Mouse (Mus musculus) urinary bladder, postnatal 25 days (tissue): ENCODE measurements around the gene Mgl2.
"Not testable (repeated sequence)": the region's sequence is repeated elsewhere in the genome, so short reads cannot be mapped to it uniquely, and the experiment has no call there.

ENCODE experiments used
- DNase-seq: peaks from one replicate; pipeline ENCODE4 v3.0.0; 2022; ENCODE audit warnings: low spot score

The Mgl2 gene

DNA sequence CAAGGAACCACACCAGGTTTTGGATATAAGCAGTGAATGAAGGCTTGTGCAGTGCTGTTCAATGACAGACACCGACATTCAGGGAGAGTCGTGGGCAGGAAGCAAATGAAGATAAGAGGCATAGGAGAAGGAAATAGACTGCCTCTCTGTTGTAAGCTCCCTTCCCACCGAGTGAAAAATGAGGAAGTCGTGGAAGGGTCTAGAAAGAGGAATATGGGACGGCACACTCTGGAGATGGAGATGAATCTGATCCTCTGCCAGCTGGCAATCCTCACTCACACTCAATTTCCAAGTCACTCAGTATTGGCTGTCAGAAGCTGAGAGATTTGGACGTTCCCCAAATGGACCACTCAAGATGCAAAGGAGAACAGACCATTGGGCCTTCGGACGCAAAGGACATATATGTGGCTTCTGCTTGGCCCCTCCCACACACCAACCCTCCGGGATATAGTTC lies at the start of gene Mgl2:
TSS of gene Mgl2 (plus strand) at position 404 of the 454 bp plus-strand sequence.
- DNase-seq, result no peak

DNA sequence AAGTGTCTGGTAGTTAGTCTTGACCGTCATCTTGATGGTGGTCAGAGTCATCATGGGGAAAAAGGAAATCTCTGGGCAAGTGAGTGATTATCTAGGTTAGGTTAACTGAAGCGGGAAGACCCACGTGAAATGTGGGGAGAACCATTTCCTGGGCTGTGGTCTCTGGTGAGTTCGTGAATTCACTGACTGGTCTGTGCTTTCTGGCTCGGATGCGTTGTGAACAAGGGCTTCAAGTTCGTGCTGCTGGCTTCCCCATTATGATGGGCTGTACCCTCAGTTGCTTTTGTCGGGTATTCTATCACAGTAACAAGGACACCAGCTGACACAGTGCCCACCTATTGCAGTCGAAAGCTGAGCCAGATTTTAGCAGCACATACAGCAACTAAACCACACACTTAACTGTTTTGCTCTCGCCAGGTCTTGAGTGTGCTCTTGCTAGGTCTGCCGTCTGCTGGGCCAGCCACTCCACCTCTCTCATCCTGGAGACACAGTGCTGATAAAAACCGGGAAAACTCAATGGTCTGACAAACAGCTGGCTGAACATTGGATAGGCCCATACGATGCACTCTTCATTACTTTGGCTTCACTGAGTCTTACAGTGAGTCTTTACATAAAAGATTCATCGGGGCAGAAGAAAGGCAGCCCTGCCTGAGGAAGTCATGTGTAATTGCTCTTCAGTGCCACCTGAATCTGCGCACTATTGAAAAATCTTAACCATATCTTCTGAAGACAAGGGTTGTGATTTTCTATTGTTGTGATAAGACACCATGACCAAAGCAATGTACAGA lies 49.1 kb upstream of the Mgl2 start:
- DNase-seq, result no peak

DNA sequence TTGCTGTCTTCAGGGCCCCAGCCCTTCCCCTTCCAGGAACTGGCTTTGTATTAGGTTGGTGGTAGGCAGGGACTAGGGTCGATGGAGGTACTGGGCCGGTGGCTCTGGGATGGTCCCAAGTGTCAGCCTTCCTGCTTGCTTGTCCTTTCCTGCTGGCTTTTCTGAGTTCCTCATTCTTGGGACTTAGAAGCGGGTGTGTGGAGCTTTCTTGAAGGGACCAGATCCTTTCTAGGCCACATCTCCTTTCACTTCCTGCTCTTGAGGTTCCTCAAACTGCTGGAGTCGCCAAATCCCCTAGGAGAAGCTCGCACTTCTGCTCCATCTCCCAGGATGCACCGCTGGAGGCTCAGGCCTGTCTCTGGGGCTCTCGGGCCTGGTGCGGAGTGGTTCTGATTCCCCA lies 45.6 kb upstream of the Mgl2 start:
- DNase-seq, result no peak

DNA sequence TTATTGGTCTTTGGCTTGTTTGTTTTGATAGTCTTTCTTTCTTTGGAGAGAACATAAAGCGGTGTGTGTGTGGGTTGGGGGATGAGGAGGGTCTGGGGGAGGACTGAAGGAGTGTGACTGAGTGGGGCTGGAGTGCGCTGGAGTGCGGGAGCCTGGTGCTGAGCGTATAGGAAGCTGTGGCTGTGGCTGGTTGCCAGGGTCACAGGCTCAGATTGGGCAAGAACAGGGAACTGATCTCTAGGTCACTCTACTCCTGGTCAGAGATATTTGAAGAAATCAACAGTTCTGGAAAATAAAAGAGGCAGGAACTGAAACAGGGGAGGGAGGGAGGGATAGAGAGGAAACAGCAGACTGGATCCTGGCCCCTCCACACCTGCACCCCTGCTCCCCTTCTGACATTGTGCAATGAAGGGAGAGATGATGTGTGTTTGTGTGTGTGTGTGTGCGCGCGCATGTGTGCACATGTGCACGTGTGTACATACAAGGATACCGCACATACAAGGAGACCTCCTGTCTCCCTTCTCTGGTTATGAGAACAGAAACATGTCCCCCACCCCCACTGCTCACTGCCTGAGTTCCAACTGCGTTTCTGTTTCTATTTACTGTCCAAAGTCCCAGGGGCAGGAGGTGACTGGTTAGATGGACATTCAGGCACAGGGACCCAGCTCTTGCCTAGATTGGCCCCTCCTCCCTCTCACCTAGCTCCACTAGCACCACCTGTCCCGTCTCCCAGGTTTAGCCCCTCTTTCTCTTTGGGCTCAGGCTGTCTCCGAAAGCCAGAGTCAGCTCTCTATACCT lies 37.9 kb upstream of the Mgl2 start, which contains the start of gene Asgr2:
TSS of gene Asgr2 (plus strand) at position 659 of the 798 bp plus-strand sequence.
- DNase-seq, result no peak

DNA sequence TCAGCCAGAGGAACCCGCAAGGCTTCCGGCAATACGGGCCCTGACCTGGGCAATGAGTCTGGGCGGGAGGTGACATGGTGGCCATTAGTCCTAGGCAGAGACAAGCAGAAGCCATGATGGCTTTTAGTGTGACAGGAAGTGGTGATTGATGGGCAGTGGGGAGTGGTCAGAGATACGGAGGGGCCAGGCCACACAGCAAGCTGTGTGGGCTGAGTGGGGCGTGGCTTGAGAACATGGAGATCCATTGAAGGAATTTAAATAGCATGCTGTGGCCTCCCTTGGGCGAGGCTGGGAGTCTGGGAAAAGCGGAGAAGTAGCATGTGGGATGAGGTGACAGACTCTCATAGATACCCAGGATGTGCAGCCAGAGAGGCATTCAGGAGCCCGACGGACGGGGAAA lies 32.7 kb upstream of the Mgl2 start:
- DNase-seq, result no peak

DNA sequence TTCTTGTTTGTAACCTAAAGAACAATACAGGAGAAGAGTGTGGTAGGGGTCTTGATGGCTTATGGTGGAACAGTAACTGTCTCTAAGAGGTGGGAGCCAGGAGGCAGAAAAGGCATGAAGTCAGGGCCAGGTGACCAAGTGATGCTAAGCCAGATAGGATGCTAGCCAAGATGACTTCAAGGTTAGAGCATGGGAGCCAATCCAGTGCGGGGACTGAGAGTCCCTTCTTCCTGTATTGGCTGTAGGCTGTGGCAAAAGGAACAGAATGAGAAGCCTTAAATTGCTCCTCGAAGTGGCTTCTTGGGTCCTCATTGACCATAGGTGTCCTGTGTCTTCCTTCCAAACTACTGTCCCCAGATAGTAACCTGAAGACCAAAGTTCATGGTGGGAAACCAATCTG lies 31.0 kb upstream of the Mgl2 start:
- no peak for DNase-seq

DNA sequence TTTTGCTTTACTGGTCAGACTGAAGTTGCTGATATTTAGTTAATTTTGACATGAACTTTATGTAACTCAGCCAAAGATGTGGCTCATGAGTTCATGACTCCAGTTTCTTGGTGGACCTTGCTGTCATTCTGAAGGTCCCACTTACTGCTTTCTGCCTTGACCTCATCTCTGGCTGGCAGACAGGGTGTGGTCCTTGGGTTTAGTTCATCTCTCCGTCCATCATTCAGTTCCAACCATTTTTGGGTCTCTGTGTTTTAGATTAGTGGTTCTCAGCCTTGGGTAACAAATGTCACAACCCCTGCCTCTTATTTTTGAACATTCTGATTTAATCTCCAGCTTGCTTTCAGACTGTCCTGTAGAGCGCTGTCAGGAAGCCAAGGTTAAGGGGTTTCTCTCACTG lies 30.3 kb upstream of the Mgl2 start:
- DNase-seq, result no peak

DNA sequence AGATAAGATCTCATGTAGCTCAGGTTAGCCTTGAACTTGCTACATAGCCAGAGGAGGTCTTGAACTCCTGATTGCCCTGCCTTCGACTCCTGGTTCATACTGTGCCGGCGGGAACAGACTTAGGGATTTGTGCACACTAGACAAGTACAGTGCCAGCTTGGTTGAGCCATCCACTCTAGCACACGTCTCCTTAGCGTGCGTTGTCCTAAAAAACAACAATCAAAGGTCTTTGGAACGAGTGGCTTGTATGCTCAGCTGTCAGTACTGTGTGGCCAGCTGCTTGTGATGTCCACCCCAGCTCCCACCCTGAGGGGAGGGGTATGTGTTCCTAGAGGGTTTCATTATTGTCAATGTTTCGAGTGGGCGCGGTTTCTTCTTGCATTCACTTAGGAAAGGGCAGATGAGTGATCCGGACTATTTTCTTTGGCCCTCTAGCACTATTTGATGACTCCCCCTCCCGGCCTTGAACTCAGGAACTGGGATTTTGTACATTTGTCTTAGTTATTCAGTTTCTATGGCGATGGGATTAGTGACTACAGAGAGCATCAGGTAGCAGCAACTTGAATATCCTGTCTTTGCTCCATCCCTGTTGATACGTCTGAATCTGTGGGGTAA lies 26.3 kb upstream of the Mgl2 start:
- DNase-seq, result no peak

DNA sequence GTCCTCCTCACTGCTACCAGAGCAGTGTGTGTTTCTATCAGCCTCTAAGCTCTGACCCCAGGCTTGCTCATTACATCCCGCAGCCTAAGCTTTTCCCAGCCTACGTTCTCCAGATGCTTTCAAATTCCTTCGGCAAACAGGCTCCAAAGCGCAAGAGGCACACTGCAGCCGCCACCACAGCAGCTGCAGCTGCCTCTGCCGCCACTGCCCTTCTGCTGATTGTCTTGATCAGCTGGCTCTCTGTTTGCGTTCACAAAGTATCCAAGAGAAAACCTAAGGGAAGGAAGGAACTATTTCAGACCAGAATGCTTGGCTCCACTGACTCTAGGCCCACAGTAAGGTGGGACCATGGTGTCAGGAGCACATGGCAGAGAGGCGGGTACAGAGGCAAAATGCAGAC lies 23.0 kb upstream of the Mgl2 start:
- DNase-seq, result no peak

DNA sequence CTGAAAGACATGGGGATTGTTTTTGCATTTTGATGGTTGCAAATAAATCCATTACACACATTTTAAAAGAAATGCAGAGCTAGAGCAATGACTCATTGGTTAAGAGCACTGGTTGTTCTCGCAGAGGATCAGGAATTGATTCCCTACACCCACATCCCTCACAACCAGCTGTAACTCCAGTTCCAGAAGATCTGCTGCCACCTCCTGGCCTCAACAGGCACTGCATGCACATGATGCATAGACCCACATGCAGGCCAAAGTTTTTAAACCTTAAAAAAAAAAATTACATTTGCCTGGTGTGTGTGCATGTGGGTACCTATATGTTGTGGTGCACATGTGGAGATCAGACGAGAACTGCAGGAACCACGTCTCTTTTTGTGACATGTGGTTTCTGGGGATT lies 20.0 kb upstream of the Mgl2 start:
- peak; percentile 18 for DNase-seq

DNA sequence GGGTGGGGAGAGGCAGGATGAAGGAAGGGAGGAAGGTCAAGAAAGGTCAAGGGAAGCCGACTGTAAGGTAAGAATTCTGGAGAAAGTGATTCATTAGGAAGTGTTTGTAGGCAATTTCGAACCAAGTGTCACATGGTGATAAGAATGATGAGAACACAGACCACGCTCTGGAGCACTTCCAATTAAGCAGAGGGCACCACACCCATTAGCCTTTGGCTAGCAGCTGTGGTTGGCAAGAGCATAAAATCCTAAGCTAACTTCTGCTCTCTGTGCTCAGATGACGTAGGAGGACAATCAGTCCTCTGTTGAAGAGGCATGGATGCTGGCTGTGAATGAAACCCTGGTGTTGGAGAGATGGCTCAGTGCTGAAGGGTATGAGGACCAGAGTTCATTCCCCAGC lies 15.6 kb upstream of the Mgl2 start:
- DNase-seq, result no peak

DNA sequence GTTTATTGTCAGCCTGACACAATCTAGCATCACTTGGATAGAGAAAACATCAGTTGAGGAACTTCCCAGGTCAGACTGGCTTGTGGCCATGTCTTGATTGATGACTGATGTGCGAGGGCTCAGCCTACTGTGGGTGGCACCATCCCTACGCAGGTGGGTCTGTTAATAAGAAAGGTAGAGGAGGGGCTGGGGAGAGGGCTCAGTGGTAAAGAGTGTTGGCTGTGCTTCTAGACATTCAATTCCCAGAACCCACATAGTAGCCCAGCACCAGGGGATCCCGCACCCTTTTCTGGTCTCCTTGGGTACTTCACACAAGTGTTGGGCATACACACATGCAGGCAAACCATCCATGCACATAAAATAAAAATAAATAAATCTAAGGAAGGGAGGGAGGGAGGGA lies 14.2 kb upstream of the Mgl2 start:
- no peak for DNase-seq

DNA sequence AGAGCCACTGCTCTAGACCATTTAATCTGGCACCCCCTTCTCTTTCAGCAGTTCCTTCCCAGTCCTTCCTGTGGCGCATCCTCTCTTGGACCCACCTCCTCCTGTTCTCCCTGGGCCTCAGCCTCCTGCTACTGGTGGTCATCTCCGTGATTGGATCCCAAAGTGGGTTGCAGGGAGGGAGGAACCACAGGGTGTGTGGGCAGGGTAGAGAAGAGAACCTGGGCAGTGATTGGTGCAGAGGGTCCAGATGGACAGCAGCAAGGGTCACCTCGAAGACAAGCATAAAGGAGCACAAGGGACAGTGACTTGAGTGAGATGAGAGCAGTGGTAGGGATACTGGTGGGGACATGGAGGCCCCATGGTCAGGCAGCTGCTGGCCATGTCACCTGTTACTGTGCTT lies 4.9 kb downstream of the Mgl2 start:
- not testable (repeated sequence) for DNase-seq

DNA sequence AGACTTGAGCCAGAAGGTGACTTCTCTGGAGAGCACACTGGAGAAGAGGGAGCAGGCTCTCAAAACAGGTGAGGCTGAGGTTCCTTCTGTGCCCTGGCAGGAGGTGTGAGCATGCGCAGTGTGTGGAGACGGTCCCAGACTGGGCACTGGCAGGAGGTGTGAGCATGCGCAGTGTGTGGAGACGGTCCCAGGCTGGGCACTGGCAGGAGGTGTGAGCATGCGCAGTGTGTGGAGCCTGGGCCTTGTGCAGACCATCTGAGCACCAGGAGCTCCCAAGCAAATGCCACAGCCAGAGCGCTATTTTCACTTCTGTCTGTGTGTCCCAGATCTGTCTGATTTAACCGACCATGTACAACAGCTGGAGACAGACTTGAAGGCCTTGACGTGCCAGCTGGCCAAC lies 5.8 kb downstream of the Mgl2 start:
- DNase-seq, result not testable (repeated sequence)

DNA sequence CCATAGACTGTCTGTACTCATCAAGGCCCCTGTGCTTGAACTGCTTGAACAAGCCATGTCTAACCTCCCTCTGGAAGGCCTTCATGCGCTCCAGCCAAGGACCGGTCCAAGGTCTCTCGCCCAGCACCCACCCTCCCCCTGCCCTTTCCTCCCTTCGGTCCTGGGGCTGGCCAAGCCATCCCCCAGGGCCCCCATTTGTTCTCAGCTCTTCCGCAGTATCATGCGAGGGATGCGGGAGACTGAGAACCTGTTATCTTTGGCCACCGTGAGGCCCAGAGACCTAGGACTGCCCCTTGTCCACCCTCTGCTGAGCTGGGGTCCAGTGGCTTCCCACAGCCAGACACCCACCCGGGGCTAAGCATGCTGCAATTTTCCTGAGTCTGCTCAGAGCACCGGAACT lies 9.0 kb downstream of the Mgl2 start:
- DNase-seq, result no peak

DNA sequence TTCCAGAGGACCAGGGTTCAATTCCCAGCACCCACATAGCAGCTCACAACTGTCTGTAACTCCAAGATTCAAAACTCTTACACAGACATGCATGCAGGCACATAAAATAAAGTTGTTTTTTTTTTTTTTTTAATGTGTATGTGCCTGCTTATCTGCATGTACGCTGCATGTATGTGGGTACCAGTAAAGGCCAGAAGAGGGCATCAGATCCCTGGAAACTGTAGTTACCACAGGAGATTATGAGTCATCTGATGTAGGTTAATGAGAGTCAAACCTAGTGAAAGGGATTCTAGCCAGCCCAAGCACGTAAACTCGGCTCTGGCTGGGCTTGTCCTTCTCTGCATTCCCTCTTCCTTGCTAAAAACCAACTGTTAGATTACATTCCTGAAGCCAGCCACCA lies 20.9 kb downstream of the Mgl2 start:
- no peak for DNase-seq

DNA sequence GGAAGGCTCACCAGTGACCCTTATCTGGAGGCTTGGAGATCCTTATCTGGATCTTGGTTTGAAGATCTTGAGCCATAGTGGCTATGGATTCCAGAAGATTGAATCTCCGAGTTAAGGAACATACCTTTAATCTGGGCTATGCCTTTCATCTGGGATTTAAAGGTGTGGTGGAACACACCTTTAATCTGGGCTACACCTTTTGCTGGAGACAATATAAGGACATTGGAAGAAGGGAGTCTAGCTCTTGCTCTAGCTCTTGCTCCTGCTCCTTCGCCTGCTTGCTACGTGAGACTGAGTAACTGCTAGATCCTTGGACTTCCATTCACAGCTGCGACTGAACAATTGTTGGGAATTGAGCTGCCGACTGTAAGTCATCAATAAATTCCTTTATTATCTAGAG lies 25.8 kb downstream of the Mgl2 start, which contains the start of gene Clec10a:
TSS of gene Clec10a (plus strand) at position 301 of the 400 bp plus-strand sequence.
- not testable (repeated sequence) for DNase-seq

DNA sequence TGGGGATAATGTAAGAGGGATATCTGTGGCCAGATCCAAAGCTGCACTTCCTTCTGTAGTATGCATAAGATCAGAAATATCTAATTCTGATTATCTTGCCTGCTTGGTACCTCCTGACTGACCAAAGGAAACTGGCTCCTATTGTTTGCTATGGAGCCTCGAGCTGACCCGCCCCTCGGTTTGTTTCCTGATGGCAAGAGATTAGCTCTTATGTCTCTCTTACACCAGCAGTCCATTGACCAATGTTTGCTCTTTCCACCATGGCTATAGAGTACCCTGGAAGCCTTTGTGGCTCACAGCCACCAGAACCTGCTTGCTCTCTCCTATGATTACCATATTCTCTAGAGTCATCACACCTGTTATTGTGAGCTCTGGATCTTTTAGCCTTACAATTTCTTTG lies 32.2 kb downstream of the Mgl2 start:
- DNase-seq, result no peak

DNA sequence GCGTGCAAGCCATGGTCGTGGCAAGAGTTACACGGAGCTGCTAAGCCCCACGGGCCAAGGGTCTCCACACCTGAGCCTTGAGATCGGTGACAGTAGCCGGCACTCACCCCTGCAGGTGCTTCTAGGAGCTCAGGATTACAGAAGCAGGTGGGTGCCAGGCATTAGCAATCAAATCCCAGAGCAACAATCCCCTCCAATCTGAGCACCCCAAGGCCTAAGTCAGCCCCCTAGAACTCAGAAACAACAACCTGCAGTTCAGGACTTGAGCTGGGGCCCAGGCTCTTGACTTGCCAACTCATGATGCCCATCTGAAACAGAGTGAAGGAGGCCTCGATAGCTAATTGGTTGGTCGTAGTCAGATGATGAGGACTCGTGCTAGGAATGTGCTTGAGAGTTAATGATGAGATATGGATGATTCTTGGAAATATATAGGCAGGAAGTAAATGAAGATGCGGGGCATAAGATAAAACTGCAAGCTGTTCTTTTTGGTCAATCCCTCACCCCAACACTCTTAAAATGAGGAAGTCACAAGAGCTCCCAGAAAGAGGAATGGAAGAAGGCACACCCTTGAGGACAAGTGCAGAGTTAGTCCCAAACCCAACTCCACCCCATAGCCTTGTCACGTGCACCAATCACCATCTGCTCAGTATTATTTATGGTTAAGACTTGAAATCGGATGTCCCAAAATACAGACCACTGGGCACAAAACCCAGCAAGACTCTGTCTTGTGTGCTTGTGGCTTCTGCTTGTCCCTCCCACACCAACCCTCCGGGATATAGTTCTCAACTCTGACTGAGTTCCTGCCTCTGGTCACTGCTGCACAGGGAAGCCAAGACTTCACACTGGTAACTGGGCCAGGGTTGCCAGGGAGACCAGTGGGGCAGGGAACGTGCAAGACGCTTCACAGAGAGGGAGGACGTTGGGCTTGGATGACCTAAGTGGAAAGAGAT lies 36.1 kb downstream of the Mgl2 start:
- no peak for DNase-seq

DNA sequence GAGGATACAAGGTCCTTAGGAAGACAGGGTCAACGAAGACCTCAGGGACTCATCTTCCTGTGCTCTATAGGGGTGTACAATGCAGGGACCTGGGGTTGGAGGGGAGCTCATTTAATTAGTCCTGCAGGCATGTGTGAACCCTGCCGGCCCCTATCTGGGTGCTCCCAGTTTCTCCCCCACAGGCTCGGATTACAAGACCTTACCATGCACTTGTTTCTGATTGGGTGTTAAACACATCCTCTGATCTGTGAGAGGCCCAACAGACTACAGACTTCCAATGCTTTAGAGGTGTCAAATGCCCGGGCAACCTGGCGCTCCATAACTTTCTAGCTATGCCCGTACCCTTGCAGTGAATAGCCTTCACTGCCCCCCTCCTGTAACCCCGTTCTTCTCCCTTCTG lies 38.0 kb downstream of the Mgl2 start:
- DNase-seq, result no peak

DNA sequence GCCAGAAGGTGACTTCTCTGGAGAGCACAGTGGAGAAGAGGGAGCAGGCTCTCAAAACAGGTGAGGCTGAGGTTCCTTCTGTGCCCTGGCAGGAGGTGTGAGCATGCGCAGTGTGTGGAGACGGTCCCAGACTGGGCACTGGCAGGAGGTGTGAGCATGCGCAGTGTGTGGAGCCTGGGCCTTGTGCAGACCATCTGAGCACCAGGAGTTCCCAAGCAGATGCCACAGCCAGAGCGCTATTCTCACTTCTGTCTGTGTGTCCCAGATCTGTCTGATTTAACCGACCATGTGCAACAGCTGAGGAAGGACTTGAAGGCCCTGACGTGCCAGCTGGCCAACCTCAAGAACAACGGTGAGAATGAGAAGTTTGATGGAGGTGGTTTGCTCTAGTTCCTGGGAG lies 39.3 kb downstream of the Mgl2 start:
- not testable (repeated sequence) for DNase-seq

DNA sequence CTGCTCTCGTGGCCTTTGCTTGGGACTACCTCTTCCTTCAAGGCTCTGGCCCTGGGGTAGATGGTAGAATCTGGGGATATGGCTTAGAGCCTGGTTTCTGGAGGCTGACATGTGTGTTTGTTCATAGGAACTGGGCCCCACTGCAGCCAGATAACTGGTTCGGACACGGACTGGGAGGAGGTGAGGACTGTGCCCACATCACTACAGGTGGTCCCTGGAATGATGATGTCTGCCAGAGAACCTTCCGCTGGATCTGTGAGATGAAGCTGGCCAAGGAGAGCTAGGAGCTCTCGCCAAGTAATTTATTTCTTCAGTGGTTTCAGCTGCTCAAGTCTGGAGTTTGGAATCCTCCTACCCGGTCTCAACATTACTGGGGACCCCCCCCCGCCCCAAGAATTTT lies 40.2 kb downstream of the Mgl2 start:
- no peak for DNase-seq
